Mouse (Mus musculus) lung, adult 2 months (tissue): ENCODE measurements around the gene B3gnt9. TPM values are rescaled to one million over a fixed set of nuclear protein-coding genes. Genes with fewer than 3 reads are reported as not detected.

Experiments
- DNase-seq: peaks from one replicate; pipeline ENCODE4 v3.0.0; 2022
- H3K4me1 ChIP-seq: fragments of 200-500 bp; 2 replicates; pipeline ENCODE4 v1.6.1; 2011; ENCODE audit warnings: low read length; ENCODE audit not compliant: control insufficient read depth, insufficient read depth
- H3K4me3 ChIP-seq: fragments of 200-500 bp; replicated peaks from 2 replicates; pipeline ENCODE3; 2011; ENCODE audit warnings: low read depth, mild to moderate bottlenecking, control low read depth, low read length; ENCODE audit errors: extremely low read depth
- CTCF ChIP-seq: fragments of 200-500 bp; IDR thresholded peaks from 2 replicates; pipeline ENCODE4 v1.5.1; 2011; ENCODE audit warnings: mild to moderate bottlenecking, low read length, control low read depth; ENCODE audit not compliant: insufficient read depth
- POLR2A ChIP-seq: fragments of 200-500 bp; IDR thresholded peaks from 2 replicates; pipeline ENCODE4 v1.6.1; 2011; ENCODE audit warnings: low read depth, mild to moderate bottlenecking, control low read depth, low read length, borderline replicate concordance; ENCODE audit errors: extremely low read depth
- WGBS: fragments of 180-500 bp; shearing (Covaris S2); methylation state at CpG from one replicate; pipeline ENCODE4 v1.1.7; 2018; 5-methylcytosine and 5-hydroxymethylcytosine counted together
- polyA plus RNA-seq: library from polyadenylated mRNA; depleted of rRNA; stranded (reverse); fragments of >200 nt; gene quantifications from 2 replicates; pipeline ENCODE4 v1.2.3, GENCODE M21; 2012

The B3gnt9 gene
- polyA plus RNA-seq, 1 experiment = 35.5 TPM

GRCm38 (mm10) chr8:105261326-105261980, 6.5 kb upstream of the B3gnt9 start:
- no peak for TF ChIP-seq CTCF
- TF ChIP-seq POLR2A = no peak
- Histone ChIP-seq H3K4me1 (peaks cover 11% of the 10 kb centered on the region), H3K4me3 (no peak overlapping the region)
- 78% methylated on average over 12 of the region's 12 CpGs for WGBS
- no peak for DNase-seq

GRCm38 (mm10) chr8:105260371-105261099, 5.6 kb upstream of the B3gnt9 start:
- TF ChIP-seq CTCF (no peak), POLR2A (no peak)
- 73% methylated on average over 7 of the region's 7 CpGs for WGBS
- H3K4me1 ChIP-seq = peaks cover 11% of the 10 kb centered on the region
- no peak overlapping the region for H3K4me3 ChIP-seq
- DNase-seq = no peak

GRCm38 (mm10) chr8:105259721-105260320, 4.9 kb upstream of the B3gnt9 start:
- H3K4me1 ChIP-seq = peaks cover 14% of the 10 kb centered on the region
- DNase-seq = peak; percentile 82
- TF ChIP-seq CTCF (peak; percentile 62), POLR2A (no peak)
- 4% methylated on average over 30 of the region's 30 CpGs for WGBS
- H3K4me3 ChIP-seq = peak overlapping the region; percentile 46

GRCm38 (mm10) chr8:105258911-105259720, 4.2 kb upstream of the B3gnt9 start:
- Histone ChIP-seq H3K4me3 (peak overlapping the region; percentile 37), H3K4me1 (peaks cover 16% of the 10 kb centered on the region)
- 40% methylated on average over 55 of the region's 55 CpGs for WGBS
- peak; percentile 38 for DNase-seq
- TF ChIP-seq POLR2A = no peak

- H3K4me3 ChIP-seq = no peak overlapping the region
- DNase-seq = no peak
- WGBS = 82% methylated on average over 7 of the region's 7 CpGs
- peaks cover 16% of the 10 kb centered on the region for H3K4me1 ChIP-seq
- TF ChIP-seq CTCF (no peak), POLR2A (no peak)
Measured at GRCm38 (mm10) chr8:105257318-105258114, 2.6 kb upstream of the B3gnt9 start.

GRCm38 (mm10) chr8:105254152-105254965, 594 bp downstream of the B3gnt9 start:
- DNase-seq = peak; percentile 86

GRCm38 (mm10) chr8:105253766-105254151, 1.2 kb downstream of the B3gnt9 start:
- H3K4me1 ChIP-seq = peaks cover 12% of the 10 kb centered on the region
- TF ChIP-seq POLR2A (no peak), CTCF (no peak)
- no peak overlapping the region for H3K4me3 ChIP-seq
- DNase-seq = no peak
- WGBS = 47% methylated on average over 20 of the region's 20 CpGs

More at GRCm38 (mm10) chr8:105254152-105254965, 594 bp downstream of the B3gnt9 start:
- peak overlapping the region; percentile 61 for H3K4me3 ChIP-seq
- TF ChIP-seq POLR2A = peak; percentile 24; the same call in 1 of the 2 replicates
- peak; percentile 65 for TF ChIP-seq CTCF
- under 1% methylated on average over 72 of the region's 74 CpGs for WGBS
- peaks cover 12% of the 10 kb centered on the region for H3K4me1 ChIP-seq
